In the genomic region with DNA sequence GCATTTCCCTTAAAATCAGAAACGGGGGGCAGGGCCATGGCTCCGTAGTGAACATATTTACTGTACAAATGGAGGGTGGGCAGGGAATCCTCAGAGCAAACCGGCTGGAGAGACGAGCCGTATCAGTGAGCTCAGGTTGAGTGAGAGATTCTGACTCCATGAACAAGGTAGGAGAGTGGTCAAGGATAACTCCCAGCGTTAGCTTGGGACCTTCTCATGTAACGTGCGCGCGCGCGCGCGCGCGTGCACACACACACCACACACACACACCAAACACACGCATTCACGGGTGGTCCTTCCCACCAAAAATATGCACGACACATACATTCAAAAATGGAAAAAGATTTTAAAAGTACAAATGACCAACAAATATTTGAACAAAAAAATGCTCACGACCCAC, we compare ENCODE assay signal across 8 mouse cellular contexts. TPM values are rescaled to one million over a fixed set of nuclear protein-coding genes. Genes with fewer than 3 reads are reported as not detected.
A peak's percentile ranks its signal among the peaks of the same experiment; 100 is the strongest.
DNase-seq lines count a peak whose midpoint lies in the region; ATAC-seq and TF ChIP-seq lines count a peak whose summit lies in the region.

No protein-coding gene starts in this region.

- no peaks in the 10 kb centered on the region for H3K9me3 ChIP-seq in forebrain, embryonic 10.5 days
- H3K9me3 ChIP-seq in forebrain, embryonic 15.5 days: no peaks in the 10 kb centered on the region
- no peaks in the 10 kb centered on the region for H3K9me3 ChIP-seq in lung, embryonic 14.5 days (ENCODE audit: low read depth, low read length)
- H3K9me3 ChIP-seq in embryonic facial prominence, embryonic 13.5 days: no peaks in the 10 kb centered on the region
- H3K9me3 ChIP-seq in liver, embryonic 15.5 days (replicated peaks): no peaks in the 10 kb centered on the region

- H3K27me3 ChIP-seq in forebrain, embryonic 10.5 days (ENCODE audit: poor library complexity, severe bottlenecking): no peaks in the 10 kb centered on the region
- no peaks in the 10 kb centered on the region for H3K27me3 ChIP-seq in forebrain, embryonic 15.5 days
- H3K27me3 ChIP-seq in lung, embryonic 14.5 days (ENCODE audit: insufficient read depth, low read length): no peaks in the 10 kb centered on the region
- H3K27me3 ChIP-seq in embryonic facial prominence, embryonic 13.5 days: no peaks in the 10 kb centered on the region
- H3K27me3 ChIP-seq in liver, embryonic 15.5 days: no peaks in the 10 kb centered on the region

- DNase-seq in forebrain, embryonic 10.5 days (ENCODE audit: extremely low spot score, low spot score): no peak
- peak; percentile 11 for DNase-seq in lung, embryonic 14.5 days
- no peak for DNase-seq in lung, postnatal 14 days
- no peak for DNase-seq in adrenal gland, adult 8-10 months
- DNase-seq in gastrocnemius, postnatal 4 days (ENCODE audit: low spot score in 2 of 2): no peak

- no peak overlapping the region for H3K9ac ChIP-seq in forebrain, embryonic 15.5 days (replicated peaks)
- no peak overlapping the region for H3K9ac ChIP-seq in lung, embryonic 14.5 days
- no peak overlapping the region; the same call in 1 of the 2 replicates for H3K9ac ChIP-seq in embryonic facial prominence, embryonic 13.5 days
- no peak overlapping the region; the same call in 1 of the 2 replicates for H3K9ac ChIP-seq in liver, embryonic 15.5 days

- H3K4me1 ChIP-seq in forebrain, embryonic 10.5 days: peaks cover 59% of the 10 kb centered on the region
- peaks cover 34% of the 10 kb centered on the region for H3K4me1 ChIP-seq in forebrain, embryonic 15.5 days
- H3K4me1 ChIP-seq in lung, embryonic 14.5 days (ENCODE audit: insufficient read depth): peaks cover 6% of the 10 kb centered on the region; the same call in 1 of the 2 replicates
- peaks cover 20% of the 10 kb centered on the region for H3K4me1 ChIP-seq in embryonic facial prominence, embryonic 13.5 days
- H3K4me1 ChIP-seq in liver, embryonic 15.5 days (replicated peaks): peaks cover 20% of the 10 kb centered on the region

- H3K27ac ChIP-seq in forebrain, embryonic 10.5 days: peak overlapping the region; percentile 89
- H3K27ac ChIP-seq in forebrain, embryonic 15.5 days (replicated peaks): no peak overlapping the region
- no peak overlapping the region for H3K27ac ChIP-seq in lung, embryonic 14.5 days (ENCODE audit: low read depth)
- H3K27ac ChIP-seq in embryonic facial prominence, embryonic 13.5 days: no peak overlapping the region
- no peak overlapping the region for H3K27ac ChIP-seq in liver, embryonic 15.5 days (replicated peaks)

- no peak overlapping the region for H3K4me2 ChIP-seq in forebrain, embryonic 15.5 days (replicated peaks)
- H3K4me2 ChIP-seq in lung, embryonic 14.5 days: peak overlapping the region; percentile 18
- H3K4me2 ChIP-seq in embryonic facial prominence, embryonic 13.5 days: peak overlapping the region; percentile 43
- H3K4me2 ChIP-seq in liver, embryonic 15.5 days: peak overlapping the region; percentile 56

- H3K4me3 ChIP-seq in forebrain, embryonic 10.5 days: peak overlapping the region; percentile 16; the same call in 1 of the 2 replicates
- H3K4me3 ChIP-seq in forebrain, embryonic 15.5 days: no peak overlapping the region
- peak overlapping the region; percentile 5; the same call in 1 of the 2 replicates for H3K4me3 ChIP-seq in lung, embryonic 14.5 days (ENCODE audit: low read depth, low read length)
- H3K4me3 ChIP-seq in embryonic facial prominence, embryonic 13.5 days: peak overlapping the region; percentile 21; the same call in 1 of the 2 replicates
- H3K4me3 ChIP-seq in liver, embryonic 15.5 days (replicated peaks): peak overlapping the region; percentile 45

- TF ChIP-seq CTCF in lung, embryonic 14.5 days (IDR thresholded peaks at IDR 0.05; ENCODE audit: low read depth): no peak

- H3K36me3 ChIP-seq in forebrain, embryonic 10.5 days (replicated peaks): peaks cover 18% of the 10 kb centered on the region
- H3K36me3 ChIP-seq in forebrain, embryonic 15.5 days: peaks cover 11% of the 10 kb centered on the region
- H3K36me3 ChIP-seq in lung, embryonic 14.5 days (ENCODE audit: insufficient read depth): peaks cover 15% of the 10 kb centered on the region
- peaks cover 15% of the 10 kb centered on the region for H3K36me3 ChIP-seq in embryonic facial prominence, embryonic 13.5 days
- peaks cover 11% of the 10 kb centered on the region for H3K36me3 ChIP-seq in liver, embryonic 15.5 days (replicated peaks)

- 89% methylated on average over 20 of the region's 20 CpGs for WGBS in forebrain, embryonic 10.5 days
- 85% methylated on average over 20 of the region's 20 CpGs for WGBS in forebrain, embryonic 15.5 days
- 80% methylated on average over 20 of the region's 20 CpGs for WGBS in lung, embryonic 14.5 days
- WGBS in embryonic facial prominence, embryonic 13.5 days: 87% methylated on average over 20 of the region's 20 CpGs
- whole genome bisulfite sequencing in liver, embryonic 15.5 days (ENCODE audit: insufficient replicate concordance): 64% methylated on average over 20 of the region's 20 CpGs

- no peak for ATAC-seq in forebrain, embryonic 15.5 days (replicated peaks)
- no peak for ATAC-seq in lung, embryonic 14.5 days (ENCODE audit: insufficient read depth)
- ATAC-seq in embryonic facial prominence, embryonic 13.5 days (ENCODE audit: insufficient number of reproducible peaks, insufficient read depth, low FRiP score, low TSS enrichment, low read depth): no peak
- no peak for ATAC-seq in liver, embryonic 15.5 days (ENCODE audit: insufficient read depth)

RNA-seq across cellular contexts. Expression of a gene that starts 1.8 kb away (rescaled TPM):
- 83.9 and 87.3 TPM in 2 replicates for polyA plus RNA-seq in forebrain, embryonic 10.5 days (2016; fragmentation: Nextera tagmentation; extraction: Ambion mirVana)
- 85.3 and 89.1 TPM in 2 replicates for polyA plus RNA-seq in forebrain, embryonic 15.5 days (2015; fragmentation: Nextera tagmentation; extraction: Ambion mirVana)
- 85.6 TPM in 2 replicates for polyA plus RNA-seq in lung, embryonic 14.5 days (2014; fragmentation: Nextera tagmentation; extraction: Ambion mirVana)
- 87.0 and 95.7 TPM in 2 replicates for polyA plus RNA-seq in embryonic facial prominence, embryonic 13.5 days (2015; fragmentation: Nextera tagmentation; extraction: Ambion mirVana)
- polyA plus RNA-seq in liver, embryonic 15.5 days (2015; fragmentation: Nextera tagmentation; extraction: Ambion mirVana): 38.9 and 44.4 TPM in 2 replicates
- 100 to 1,000 TPM; 215 to 293 (median 236) TPM for total RNA-seq in adrenal gland, adult 8-10 months (2022)
- 100 to 1,000 TPM; 128 TPM for total RNA-seq in gastrocnemius, postnatal 4 days (2021)

RNA-seq across cellular contexts. Expression of a gene that starts 33.9 kb away (rescaled TPM):
- polyA plus RNA-seq in forebrain, embryonic 10.5 days (2016; fragmentation: Nextera tagmentation; extraction: Ambion mirVana): 10.7 TPM in 2 replicates
- 3.9 and 4.2 TPM in 2 replicates for polyA plus RNA-seq in forebrain, embryonic 15.5 days (2015; fragmentation: Nextera tagmentation; extraction: Ambion mirVana)
- polyA plus RNA-seq in lung, embryonic 14.5 days (2014; fragmentation: Nextera tagmentation; extraction: Ambion mirVana): 5.1 and 5.5 TPM in 2 replicates
- polyA plus RNA-seq in embryonic facial prominence, embryonic 13.5 days (2015; fragmentation: Nextera tagmentation; extraction: Ambion mirVana): 2.1 and 2.2 TPM in 2 replicates
- polyA plus RNA-seq in liver, embryonic 15.5 days (2015; fragmentation: Nextera tagmentation; extraction: Ambion mirVana): 0.74 and 1.1 TPM in 2 replicates
- 10 to 100 TPM; 43.1 to 64.5 (median 46.1) TPM for total RNA-seq in adrenal gland, adult 8-10 months (2022)
- 1 to 10 TPM; 4.5 to 4.6 TPM for total RNA-seq in gastrocnemius, postnatal 4 days (2021)

RNA-seq across cellular contexts. Expression of a gene that starts 50.0 kb away (rescaled TPM):
- polyA plus RNA-seq in forebrain, embryonic 10.5 days (2016; fragmentation: Nextera tagmentation; extraction: Ambion mirVana): 99.4 and 114 TPM in 2 replicates
- 69.2 and 72.3 TPM in 2 replicates for polyA plus RNA-seq in forebrain, embryonic 15.5 days (2015; fragmentation: Nextera tagmentation; extraction: Ambion mirVana)
- polyA plus RNA-seq in lung, embryonic 14.5 days (2014; fragmentation: Nextera tagmentation; extraction: Ambion mirVana): 76.9 and 77.4 TPM in 2 replicates
- polyA plus RNA-seq in embryonic facial prominence, embryonic 13.5 days (2015; fragmentation: Nextera tagmentation; extraction: Ambion mirVana): 75.6 and 80.3 TPM in 2 replicates
- 21.5 and 23.3 TPM in 2 replicates for polyA plus RNA-seq in liver, embryonic 15.5 days (2015; fragmentation: Nextera tagmentation; extraction: Ambion mirVana)
- 10 to 100 TPM; 25.4 to 31.8 (median 30.2) TPM for total RNA-seq in adrenal gland, adult 8-10 months (2022)
- 10 to 100 TPM; 23.5 to 24.3 TPM for total RNA-seq in gastrocnemius, postnatal 4 days (2021)

RNA-seq across cellular contexts. Expression of a gene that starts 50.0 kb away (rescaled TPM):
- polyA plus RNA-seq in forebrain, embryonic 10.5 days (2016; fragmentation: Nextera tagmentation; extraction: Ambion mirVana): 253 and 258 TPM in 2 replicates
- 178 and 186 TPM in 2 replicates for polyA plus RNA-seq in forebrain, embryonic 15.5 days (2015; fragmentation: Nextera tagmentation; extraction: Ambion mirVana)
- polyA plus RNA-seq in lung, embryonic 14.5 days (2014; fragmentation: Nextera tagmentation; extraction: Ambion mirVana): 188 and 190 TPM in 2 replicates
- polyA plus RNA-seq in embryonic facial prominence, embryonic 13.5 days (2015; fragmentation: Nextera tagmentation; extraction: Ambion mirVana): 177 and 185 TPM in 2 replicates
- 111 and 116 TPM in 2 replicates for polyA plus RNA-seq in liver, embryonic 15.5 days (2015; fragmentation: Nextera tagmentation; extraction: Ambion mirVana)
- 100 to 1,000 TPM; 127 to 153 (median 141) TPM for total RNA-seq in adrenal gland, adult 8-10 months (2022)
- 100 to 1,000 TPM; 117 to 134 TPM for total RNA-seq in gastrocnemius, postnatal 4 days (2021)
